Mouse (Mus musculus) hindbrain, postnatal 0 days (tissue): ENCODE measurements around the gene Dtd1. TPM values are rescaled to one million over a fixed set of nuclear protein-coding genes. Genes with fewer than 3 reads are reported as not detected.

Experiments
- ATAC-seq: fragments of 200-750 bp; cut with Nextera tagmentation; 2 replicates; pipeline ENCODE4 v1.8.0; 2017; ENCODE audit warnings: mild to moderate bottlenecking, moderate TSS enrichment, moderate library complexity
- DNase-seq: peaks from one replicate; pipeline ENCODE4 v3.0.0-alpha.2; 2015; ENCODE audit warnings: low spot score
- H3K27ac ChIP-seq: fragments of 300-500 bp; sonication (generic); 2 replicates; pipeline ENCODE4 v1.5.1; 2014; ENCODE audit warnings: mild to moderate bottlenecking
- H3K27me3 ChIP-seq: fragments of 300-500 bp; sonication (generic); 2 replicates; pipeline ENCODE4 v1.6.1; 2014; ENCODE audit warnings: low read length, mixed read lengths; ENCODE audit not compliant: insufficient read depth
- H3K36me3 ChIP-seq: fragments of 300-500 bp; sonication (generic); 2 replicates; pipeline ENCODE4 v1.6.1; 2014; ENCODE audit warnings: low read length, mixed read lengths; ENCODE audit not compliant: insufficient read depth
- H3K4me1 ChIP-seq: fragments of 300-500 bp; sonication (generic); 2 replicates; pipeline ENCODE4 v1.6.1; 2014; ENCODE audit warnings: antibody characterized with exemption, low read length, mixed read lengths; ENCODE audit not compliant: insufficient read depth
- H3K4me2 ChIP-seq: fragments of 300-500 bp; sonication (generic); 2 replicates; pipeline ENCODE4 v1.6.1; 2014; ENCODE audit warnings: low read depth, mild to moderate bottlenecking, low read length, moderate library complexity, mixed read lengths
- H3K4me3 ChIP-seq: fragments of 300-500 bp; sonication (generic); 2 replicates; pipeline ENCODE4 v1.5.1; 2014; ENCODE audit warnings: low read length
- H3K9ac ChIP-seq: fragments of 300-500 bp; sonication (generic); replicated peaks from 2 replicates; pipeline ENCODE4 v1.6.1; 2014; ENCODE audit warnings: mild to moderate bottlenecking, low read length, moderate library complexity, mixed read lengths
- H3K9me3 ChIP-seq: fragments of 300-500 bp; sonication (generic); 2 replicates; pipeline ENCODE4 v1.6.1; 2016; ENCODE audit warnings: low read length, mixed read lengths
- CTCF ChIP-seq: IDR thresholded peaks from 2 replicates; pipeline ENCODE4 v1.5.1; 2016; ENCODE audit warnings: antibody characterized with exemption, control low read depth, low read depth
- WGBS: fragments of 180-500 bp; shearing (Covaris S2); extraction: QIAGEN DNeasy Blood & Tissue Kit; methylation state at CpG from one replicate; pipeline ENCODE4 v1.1.7; 2014; 5-methylcytosine and 5-hydroxymethylcytosine counted together
- polyA plus RNA-seq: library from polyadenylated mRNA; unstranded; fragments of >200 nt; fragmentation: Nextera tagmentation; extraction: Ambion mirVana; gene quantifications from 2 replicates; pipeline ENCODE4 v1.2.1, GENCODE M21; 2015
- total RNA-seq: library from RNA; depleted of rRNA; stranded (reverse); fragments of >200 nt; gene quantifications from 2 replicates; pipeline ENCODE4 v1.2.3, GENCODE M21; 2014

Dtd1 gene
- total and polyA plus RNA-seq, 2 experiments from 2014 or later, result 68.5 to 172 TPM

GRCm38 (mm10) chr2:144714596-144714995 lies 114.9 kb downstream of the Dtd1 start:
- no peaks in the 10 kb centered on the region for H3K9me3 ChIP-seq
- no peak overlapping the region for H3K4me2 ChIP-seq
- H3K4me1 ChIP-seq, result no peaks in the 10 kb centered on the region
- no peak for TF ChIP-seq CTCF
- no peaks in the 10 kb centered on the region for H3K27me3 ChIP-seq
- no peaks in the 10 kb centered on the region for H3K36me3 ChIP-seq
- no peak overlapping the region for H3K27ac ChIP-seq
- H3K9ac ChIP-seq, result no peak overlapping the region
- 89% methylated on average over 2 of the region's 2 CpGs for WGBS
- no peak overlapping the region for H3K4me3 ChIP-seq
- DNase-seq (no peak), ATAC-seq (no peak)

DNA sequence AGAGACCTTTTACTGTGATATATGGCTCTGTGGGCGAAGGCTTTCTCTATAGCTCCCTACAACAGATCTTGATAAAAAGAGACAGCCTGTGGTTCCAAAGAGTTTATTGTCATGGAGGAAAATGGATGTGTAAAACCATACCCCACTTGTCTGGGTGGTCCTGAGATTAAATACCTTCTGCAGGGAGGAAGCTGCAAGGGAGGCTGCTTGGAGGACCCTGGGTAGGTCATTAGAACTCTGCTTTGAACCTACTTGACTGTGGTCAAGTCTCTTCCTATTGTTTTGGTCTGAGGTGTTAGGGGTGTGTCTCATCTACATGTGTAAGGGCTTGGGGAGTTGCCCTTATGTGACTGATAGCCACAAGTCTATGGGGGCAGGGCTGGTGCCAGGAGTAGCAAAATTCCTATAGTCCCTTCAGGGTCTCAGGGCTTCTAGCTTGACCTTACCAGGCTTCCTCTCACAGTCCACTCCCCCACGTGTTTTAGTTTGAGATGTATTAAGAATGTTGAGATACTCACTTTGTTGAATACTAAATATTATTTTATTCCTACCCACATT lies 115.6 kb downstream of the Dtd1 start:
- WGBS, result 68% methylated on average over 2 of the region's 2 CpGs
- DNase-seq, result no peak

GRCm38 (mm10) chr2:144716248-144716647 lies 116.6 kb downstream of the Dtd1 start:
- no peak for TF ChIP-seq CTCF
- H3K36me3 ChIP-seq, result no peaks in the 10 kb centered on the region
- ATAC-seq (no peak), DNase-seq (no peak)
- no peak overlapping the region for H3K4me3 ChIP-seq
- no peaks in the 10 kb centered on the region for H3K27me3 ChIP-seq
- no peak overlapping the region for H3K9ac ChIP-seq
- 84% methylated on average over 5 of the region's 5 CpGs for WGBS
- no peaks in the 10 kb centered on the region for H3K9me3 ChIP-seq
- no peak overlapping the region for H3K4me2 ChIP-seq
- 0 out of 2 replicates have a peak, but pooled peaks cover 3% of the 10 kb centered on the region for H3K4me1 ChIP-seq
- no peak overlapping the region for H3K27ac ChIP-seq

More for the DNA sequence above, 115.6 kb downstream of the Dtd1 start:
- Histone ChIP-seq H3K36me3 (no peaks in the 10 kb centered on the region), H3K4me1 (no peaks in the 10 kb centered on the region), H3K27ac (no peak overlapping the region), H3K4me2 (no peak overlapping the region), H3K9ac (no peak overlapping the region), H3K9me3 (no peaks in the 10 kb centered on the region), H3K4me3 (no peak overlapping the region), H3K27me3 (no peaks in the 10 kb centered on the region)
- no peak for TF ChIP-seq CTCF
- ATAC-seq, result no peak

DNA sequence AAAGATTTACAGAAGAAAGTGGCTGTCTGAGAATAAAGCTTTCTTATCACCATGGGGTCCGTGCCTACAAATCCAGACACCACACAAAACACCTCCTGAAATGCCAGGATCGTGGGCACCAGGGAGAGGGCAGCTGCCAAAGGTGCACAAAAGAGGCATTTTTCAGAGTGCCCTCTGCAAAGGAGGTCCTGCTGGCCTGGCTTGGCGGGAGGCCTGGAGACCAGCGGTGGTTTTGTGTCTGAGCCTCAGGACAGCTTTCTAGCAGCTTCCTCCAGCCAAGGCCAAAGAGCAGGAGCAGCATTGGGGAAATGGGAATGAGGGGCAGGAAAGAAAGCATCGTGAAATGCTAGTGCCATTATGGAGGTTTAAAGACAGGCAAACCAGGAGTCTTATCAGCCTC lies 118.6 kb downstream of the Dtd1 start:
- H3K27me3 ChIP-seq, result no peaks in the 10 kb centered on the region

DNA sequence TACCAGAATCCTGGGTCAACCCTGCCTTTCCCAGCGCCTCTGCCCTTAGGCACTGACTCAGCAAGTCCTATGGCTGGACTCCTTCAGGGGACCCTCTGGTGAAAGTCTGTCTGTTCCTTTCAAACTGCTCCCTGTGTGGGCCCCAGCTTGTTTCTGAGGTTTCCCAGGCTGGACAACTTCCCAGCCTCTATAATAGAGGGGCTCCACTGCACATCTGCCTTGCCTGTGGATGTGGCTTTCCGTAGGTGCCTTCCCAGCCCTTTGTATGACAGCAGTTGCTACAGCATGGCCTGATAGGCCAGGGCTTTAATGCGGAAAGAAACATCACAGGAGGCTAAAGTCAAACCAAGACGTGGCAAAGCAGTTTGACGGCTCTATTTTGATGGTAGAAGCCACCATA lies 119.6 kb downstream of the Dtd1 start:
- WGBS, result 64% methylated on average over 5 of the region's 5 CpGs
- no peak for ATAC-seq
- H3K4me1 ChIP-seq, result 0 out of 2 replicates have a peak, but pooled peaks cover 3% of the 10 kb centered on the region
- no peak for TF ChIP-seq CTCF
- no peak overlapping the region for H3K27ac ChIP-seq
- H3K4me3 ChIP-seq, result no peak overlapping the region
- no peak overlapping the region for H3K4me2 ChIP-seq
- no peak overlapping the region for H3K9ac ChIP-seq
- no peaks in the 10 kb centered on the region for H3K27me3 ChIP-seq
- no peaks in the 10 kb centered on the region for H3K36me3 ChIP-seq
- no peak for DNase-seq
- no peaks in the 10 kb centered on the region for H3K9me3 ChIP-seq

More for the DNA sequence above, 118.6 kb downstream of the Dtd1 start:
- TF ChIP-seq CTCF, result no peak
- Histone ChIP-seq H3K4me1 (0 out of 2 replicates have a peak, but pooled peaks cover 3% of the 10 kb centered on the region), H3K4me2 (no peak overlapping the region), H3K27ac (0 out of 2 replicates have a peak overlapping the region, but pooled peaks have one; percentile 41), H3K36me3 (no peaks in the 10 kb centered on the region), H3K9me3 (no peaks in the 10 kb centered on the region), H3K4me3 (no peak overlapping the region), H3K9ac (no peak overlapping the region)
- ATAC-seq (peak; percentile 32; the same call in 1 of the 2 replicates), DNase-seq (no peak)
- WGBS, result 29% methylated on average over 5 of the region's 5 CpGs

DNA sequence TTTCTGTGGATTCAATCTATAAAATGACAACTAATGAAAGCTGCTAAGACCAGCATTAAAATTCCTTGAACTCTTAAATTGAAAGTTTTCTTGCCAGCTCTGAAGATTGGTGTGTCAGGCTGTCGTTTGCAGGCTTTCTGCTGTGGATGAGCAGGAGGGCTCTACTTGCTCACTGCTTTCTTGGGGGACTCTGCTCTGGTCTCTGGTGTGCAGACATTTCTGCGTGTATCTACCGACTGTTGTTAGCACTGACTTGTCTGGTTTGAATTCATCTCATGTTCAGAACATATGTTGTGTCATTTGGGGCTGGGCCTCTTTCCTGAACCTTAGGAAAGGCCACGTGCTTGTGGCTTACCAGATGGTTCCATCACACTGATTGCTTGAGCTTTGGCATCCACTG lies 120.0 kb downstream of the Dtd1 start:
- Histone ChIP-seq H3K9me3 (no peaks in the 10 kb centered on the region), H3K27ac (no peak overlapping the region), H3K36me3 (no peaks in the 10 kb centered on the region), H3K27me3 (no peaks in the 10 kb centered on the region), H3K4me3 (no peak overlapping the region), H3K4me2 (no peak overlapping the region), H3K9ac (no peak overlapping the region), H3K4me1 (0 out of 2 replicates have a peak, but pooled peaks cover 3% of the 10 kb centered on the region)
- WGBS, result 45% methylated on average over 4 of the region's 4 CpGs
- no peak for ATAC-seq
- DNase-seq, result no peak
- no peak for TF ChIP-seq CTCF

DNA sequence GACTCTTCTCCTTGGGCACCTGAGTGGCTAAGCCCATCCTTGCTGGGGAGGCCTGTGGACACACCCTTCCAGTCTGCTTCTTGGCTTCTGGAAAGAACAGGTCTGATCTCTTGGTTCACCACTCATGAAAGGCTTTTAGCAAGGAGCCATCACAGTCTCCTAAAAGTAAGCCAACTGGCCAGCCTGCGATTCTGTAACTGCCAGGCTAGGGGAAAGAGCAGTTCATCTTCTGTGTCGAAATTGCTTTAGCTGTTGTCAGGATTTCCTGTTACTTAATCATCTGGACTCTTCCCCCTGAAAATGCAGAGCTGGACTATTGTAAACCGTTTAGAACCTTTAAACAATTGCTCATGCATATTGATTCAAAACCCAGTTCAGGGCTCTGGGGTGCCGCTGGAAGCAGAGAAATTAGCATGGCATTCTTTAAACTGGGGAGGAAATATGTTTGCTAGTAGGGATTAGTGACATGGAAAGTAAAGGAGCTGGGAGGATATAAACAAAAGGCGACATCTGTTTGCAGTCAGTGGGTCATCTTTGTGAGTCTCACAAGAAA lies 120.8 kb downstream of the Dtd1 start:
- Histone ChIP-seq H3K9me3 (no peaks in the 10 kb centered on the region), H3K27ac (no peak overlapping the region), H3K4me3 (no peak overlapping the region), H3K36me3 (no peaks in the 10 kb centered on the region), H3K4me1 (0 out of 2 replicates have a peak, but pooled peaks cover 3% of the 10 kb centered on the region), H3K27me3 (no peaks in the 10 kb centered on the region), H3K4me2 (no peak overlapping the region), H3K9ac (no peak overlapping the region)
- DNase-seq (no peak), ATAC-seq (no peak)
- 32% methylated on average over 5 of the region's 5 CpGs for WGBS
- no peak for TF ChIP-seq CTCF
